Mouse (Mus musculus): ENCODE measurements around the gene Ifi211.
"Not testable (repeated sequence)": the region's sequence is repeated elsewhere in the genome, so short reads cannot be mapped to it uniquely, and the experiment has no call there.

Ifi211 gene

DNA sequence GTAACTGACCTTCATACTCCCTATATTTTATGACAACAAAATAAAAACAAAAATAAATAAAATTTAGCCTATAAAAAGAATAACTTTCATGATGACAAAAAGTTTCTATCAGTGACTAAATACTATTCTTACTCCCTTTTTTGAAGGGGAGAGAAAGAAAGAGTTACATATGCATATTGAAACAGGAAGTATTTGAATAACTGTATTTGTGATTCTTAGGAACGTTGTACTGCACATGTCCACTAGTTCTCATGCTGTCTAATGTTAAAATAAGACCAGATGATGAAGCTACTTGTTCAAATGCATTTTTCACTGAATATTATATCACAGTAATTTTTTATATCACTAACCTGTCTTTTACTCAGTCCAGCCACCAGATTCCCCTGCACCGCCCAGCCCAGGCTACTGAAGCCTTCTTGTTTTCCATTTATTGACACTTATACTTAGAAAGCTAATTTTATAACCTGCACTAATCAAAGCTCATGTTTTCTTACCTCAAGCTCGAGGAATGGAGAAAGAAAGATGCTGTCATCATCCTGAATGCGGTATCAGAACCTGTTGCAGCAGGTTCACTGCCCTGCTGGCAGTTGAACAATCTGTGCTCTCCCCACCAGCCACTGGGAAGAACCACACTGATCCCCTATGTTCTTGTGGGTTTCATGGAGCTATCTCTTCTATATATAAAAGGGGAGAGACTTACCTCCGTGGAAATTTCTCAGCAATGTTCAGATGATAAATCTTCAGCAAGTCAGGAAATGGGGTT lies 33.4 kb downstream of the Ifi211 start:
- not testable (repeated sequence) for DNase-seq (ENCODE audit: low read depth, low spot score)

DNA sequence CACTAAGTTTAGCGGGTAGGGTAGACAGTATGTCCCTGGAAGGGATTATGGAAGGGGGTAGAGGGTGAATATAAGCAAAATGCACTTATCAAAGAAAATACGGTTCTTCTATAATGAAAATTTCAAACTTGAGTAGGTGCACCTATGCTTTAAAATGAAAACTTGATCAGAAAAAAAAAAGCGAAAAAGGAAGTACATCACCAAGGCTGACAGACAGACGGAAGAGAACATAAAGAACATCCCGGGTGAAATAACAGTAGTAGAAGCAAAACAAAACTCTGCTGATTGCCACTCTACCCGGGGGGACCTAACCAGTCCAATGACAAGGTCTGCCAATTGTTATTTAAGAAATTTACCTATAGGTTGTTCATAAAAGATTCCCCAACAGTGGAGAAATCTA lies 34.6 kb downstream of the Ifi211 start:
- DNase-seq (ENCODE audit: low read depth, low spot score), result not testable (repeated sequence)

GRCm38 (mm10) chr1:173877125-173877524 lies 35.7 kb downstream of the Ifi211 start:
- not testable (repeated sequence) for DNase-seq (ENCODE audit: low read depth, low spot score)

DNA sequence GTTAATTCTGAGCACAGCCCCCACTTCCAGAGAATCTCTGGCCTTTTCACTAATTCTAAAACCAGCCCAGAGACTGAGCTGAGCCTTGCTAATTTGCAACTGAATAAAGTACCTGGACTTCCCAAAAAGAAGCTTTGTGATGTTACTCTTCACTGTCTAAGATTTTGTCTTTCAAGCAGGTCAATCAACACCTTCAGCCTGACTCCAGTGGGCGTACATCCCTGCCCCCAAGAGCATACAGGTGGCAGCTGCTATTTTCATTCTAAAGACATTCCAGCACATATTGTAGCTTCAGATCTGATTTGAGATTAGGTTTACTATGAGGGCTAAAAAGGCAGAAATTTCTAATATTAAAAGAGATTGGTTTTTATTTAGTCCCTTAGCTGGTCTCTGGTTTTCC lies 44.3 kb downstream of the Ifi211 start:
- DNase-seq (ENCODE audit: low read depth, low spot score), result not testable (repeated sequence)

DNA sequence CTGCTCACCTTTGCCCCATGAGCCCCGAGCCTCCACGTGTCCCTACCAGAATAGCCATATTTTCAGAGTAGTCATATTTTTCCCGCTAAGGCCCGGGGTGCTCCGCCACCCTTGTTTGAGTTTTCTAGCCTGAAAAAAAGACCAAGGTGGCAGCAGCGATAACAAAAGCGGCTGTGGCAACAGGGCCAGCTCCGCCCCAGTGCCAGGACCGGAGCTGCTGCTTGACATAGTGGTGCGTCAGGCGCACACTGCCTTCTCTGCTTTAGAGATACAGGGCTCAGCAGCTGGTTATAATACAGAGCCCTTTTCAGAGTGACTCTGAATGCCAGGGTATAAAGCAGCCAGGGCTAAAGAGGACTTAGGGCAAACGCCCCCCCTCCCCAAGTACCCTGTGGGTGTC lies 46.3 kb downstream of the Ifi211 start:
- DNase-seq (ENCODE audit: low read depth, low spot score), result no peak

GRCm38 (mm10) chr1:173853711-173854110 lies 59.1 kb downstream of the Ifi211 start:
- not testable (repeated sequence) for DNase-seq (ENCODE audit: low read depth, low spot score)

DNA sequence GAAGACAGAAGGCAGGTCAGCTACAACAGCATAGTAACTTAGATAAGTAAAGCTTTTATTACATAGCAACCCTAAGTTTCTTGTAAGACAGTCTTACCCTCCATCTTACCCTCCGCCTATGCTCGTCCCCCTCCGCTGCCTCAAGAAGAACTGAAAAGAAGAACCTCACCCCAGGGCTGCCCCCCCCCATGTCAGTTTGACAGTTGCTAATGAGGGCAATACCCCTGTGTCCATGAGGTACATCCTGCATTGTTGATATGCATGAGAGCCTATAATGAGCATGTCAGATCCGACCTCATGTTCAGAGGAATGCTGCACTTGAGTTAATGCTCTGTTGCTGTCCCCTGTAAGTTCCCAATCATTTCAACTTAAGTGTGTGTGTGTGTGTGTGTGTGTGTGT lies 60.0 kb downstream of the Ifi211 start:
- not testable (repeated sequence) for DNase-seq (ENCODE audit: low read depth, low spot score)

Measured in retina, adult 2 months (tissue).